Mouse (Mus musculus) mouse embryonic stem cell (cell line): ENCODE results near the gene Krtap2-4.
"Not testable (repeated sequence)": the region's sequence is repeated elsewhere in the genome, so short reads cannot be mapped to it uniquely, and the experiment has no call there.

Experiments
- in situ Hi-C, 2 experiments: fragments of 300-500 bp; cut with MboI; formaldehyde crosslinking; loops; 1 replicate in 1 of 2; 3 replicates in 1 of 2; pipeline ENCODE4 v1.14.3; 2019 to 2020; ENCODE audit warnings: low sequenced_read_pairs in 2 of 2, low pct_unique_long_range_greater_than_20kb in 1 of 2, mixed read lengths in 1 of 2; ENCODE audit not compliant: unreplicated experiment in 1 of 2

The Krtap2-4 gene

GRCm38 (mm10) chr11:99614796-99615363 lies at the start of gene Krtap2-4:
Gene Krtap2-4 (minus strand): TSS chr11:99614846.
- in situ Hi-C loops, result no loop called here

- in situ Hi-C loops, result no loop called here
These were observed 48.2 kb upstream of the Krtap2-4 start for GRCm38 (mm10) chr11:99662802-99663201.

- in situ Hi-C loops, result no loop called here
These were observed 44.6 kb upstream of the Krtap2-4 start for GRCm38 (mm10) chr11:99659256-99659655.

GRCm38 (mm10) chr11:99658467-99659010 lies 43.9 kb upstream of the Krtap2-4 start, which contains the start of gene Gm11563:
Gene Gm11563 (minus strand): TSS chr11:99658960.
- in situ Hi-C loops, result not testable (repeated sequence)

- in situ Hi-C loops, result no loop called here
These were observed 42.4 kb upstream of the Krtap2-4 start for GRCm38 (mm10) chr11:99657051-99657450.

GRCm38 (mm10) chr11:99650136-99650535 lies 35.5 kb upstream of the Krtap2-4 start, which contains the start of gene Gm11555:
Gene Gm11555 (minus strand): TSS chr11:99650236.
- in situ Hi-C loops, result no loop called here

- in situ Hi-C loops, result no loop called here
These were observed 31.8 kb upstream of the Krtap2-4 start for GRCm38 (mm10) chr11:99646444-99646843.

- in situ Hi-C loops, result no loop called here
These were observed 29.7 kb upstream of the Krtap2-4 start for GRCm38 (mm10) chr11:99644351-99644750.

- in situ Hi-C loops, result not testable (repeated sequence)
These were observed 29.0 kb upstream of the Krtap2-4 start, which contains the start of gene Krtap4-7 for GRCm38 (mm10) chr11:99643635-99644139. Gene Krtap4-7 (minus strand): TSS chr11:99644089.

- in situ Hi-C loops, result no loop called here
These were observed 26.3 kb upstream of the Krtap2-4 start for GRCm38 (mm10) chr11:99640926-99641325.

GRCm38 (mm10) chr11:99637086-99637485 lies 22.4 kb upstream of the Krtap2-4 start:
- in situ Hi-C loops, result no loop called here

- in situ Hi-C loops, result no loop called here
These were observed 20.0 kb upstream of the Krtap2-4 start, which contains the start of gene Krtap4-2 for GRCm38 (mm10) chr11:99634653-99635134. Gene Krtap4-2 (minus strand): TSS chr11:99635084.

- in situ Hi-C loops, result no loop called here
These were observed 18.6 kb upstream of the Krtap2-4 start for GRCm38 (mm10) chr11:99633293-99633692.

GRCm38 (mm10) chr11:99630890-99631289 lies 16.2 kb upstream of the Krtap2-4 start:
- in situ Hi-C loops, result no loop called here

GRCm38 (mm10) chr11:99628138-99628537 lies 13.5 kb upstream of the Krtap2-4 start, which contains the start of gene Krtap4-1:
Gene Krtap4-1 (minus strand): TSS chr11:99628238.
- in situ Hi-C loops, result no loop called here

GRCm38 (mm10) chr11:99620335-99620734 lies 5.7 kb upstream of the Krtap2-4 start, which contains the start of gene Gm11562:
Gene Gm11562 (minus strand): TSS chr11:99620435.
- in situ Hi-C loops, result no loop called here

- in situ Hi-C loops, result not testable (repeated sequence)
These were observed 4.6 kb downstream of the Krtap2-4 start, which contains the start of gene Gm11937 for GRCm38 (mm10) chr11:99610089-99610488. Gene Gm11937 (minus strand): TSS chr11:99610189.

- in situ Hi-C loops, result no loop called here
These were observed 5.5 kb downstream of the Krtap2-4 start for GRCm38 (mm10) chr11:99609126-99609525.

- in situ Hi-C loops, result not testable (repeated sequence)
These were observed 11.4 kb downstream of the Krtap2-4 start, which contains the start of gene Gm11938 for GRCm38 (mm10) chr11:99603208-99603607. Gene Gm11938 (minus strand): TSS chr11:99603308.
